Comparison of ENCODE assay signal across 11 mouse cellular contexts in the genomic region with DNA sequence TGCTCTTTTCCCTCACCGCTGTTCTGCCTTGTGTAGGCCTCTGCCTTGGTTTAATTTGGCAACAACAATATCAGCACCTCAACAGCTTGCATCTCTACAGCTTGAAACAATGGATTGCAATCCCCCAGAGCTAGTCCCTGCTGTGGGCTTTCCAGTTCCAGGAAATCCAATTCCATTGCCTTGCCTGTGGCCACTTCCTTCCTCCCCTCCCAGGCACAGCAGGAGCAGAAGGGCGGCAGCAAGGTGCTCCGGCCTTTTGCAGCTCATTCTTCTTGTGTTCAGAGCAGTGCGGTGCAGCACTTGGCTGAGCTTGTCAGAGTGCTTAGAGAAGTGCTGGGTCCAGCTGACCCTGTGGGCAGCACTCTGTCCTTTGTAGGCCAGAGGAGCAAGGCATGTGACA.
A peak's percentile ranks its signal among the peaks of the same experiment; 100 is the strongest.
DNase-seq lines count a peak whose midpoint lies in the region; ATAC-seq lines count a peak whose summit lies in the region.
"Had no signal": no experiment of that assay in that cellular context is flagged by ENCODE, and none has a peak within 500 bp of the region (broad histone marks: within the 10 kb centered on the region; RNA-seq: fewer than 3 reads in every experiment).

No protein-coding gene starts in this region.

- peak overlapping the region; percentile 56 for H3K27ac ChIP-seq in heart, embryonic 10.5 days
- H3K27ac ChIP-seq: limb, embryonic 15.5 days; neural tube, embryonic 13.5 days had no signal

- no peaks in the 10 kb centered on the region for H3K27me3 ChIP-seq in heart, embryonic 10.5 days (ENCODE audit: insufficient read depth, poor library complexity, severe bottlenecking)
- H3K27me3 ChIP-seq: limb, embryonic 15.5 days; neural tube, embryonic 13.5 days had no signal

- peaks cover 65% of the 10 kb centered on the region for H3K36me3 ChIP-seq in heart, embryonic 10.5 days

- no peaks in the 10 kb centered on the region for H3K4me1 ChIP-seq in heart, embryonic 10.5 days
- H3K4me1 ChIP-seq: limb, embryonic 15.5 days had no signal

- WGBS in heart, embryonic 10.5 days = 49% methylated on average over 4 of the region's 4 CpGs

- H3K9me3 ChIP-seq in heart, embryonic 10.5 days = no peaks in the 10 kb centered on the region
- H3K9me3 ChIP-seq: limb, embryonic 15.5 days; neural tube, embryonic 13.5 days had no signal

- peak; percentile 40; the same call in 1 of the 2 replicates for ATAC-seq in cerebellum, adult (ENCODE audit: insufficient number of reproducible peaks, low FRiP score, low TSS enrichment)

- H3K4me3 ChIP-seq in heart, embryonic 10.5 days = no peak overlapping the region
- H3K4me3 ChIP-seq: limb, embryonic 15.5 days; neural tube, embryonic 13.5 days had no signal

- no peak for DNase-seq in cerebellum, postnatal 4 days (ENCODE audit: low spot score in 2 of 2)
- DNase-seq in cerebellum, adult 11 months = peak; percentile 12
- no peak for DNase-seq in heart, embryonic 10.5 days (ENCODE audit: low spot score)
- peak; percentile 40 to 47 for DNase-seq in kidney, postnatal 36 days
- DNase-seq in right cerebral cortex, adult 2 months (ENCODE audit: low spot score in 2 of 2) = no peak
- DNase-seq in thymus, postnatal 0 days (ENCODE audit: low spot score) = no peak
- DNase-seq in frontal cortex, postnatal 14 days (ENCODE audit: low spot score in 2 of 2) = no peak
- DNase-seq: thymus, postnatal 36 days had no signal

Comparison
In these comparisons a context has a peak if more than half of its experiments do, and no peak if none do; other contexts are left out.
1. DNase-seq: peak in cerebellum, adult 11 months (single experiment) and kidney, postnatal 36 days (2 of 2); none in cerebellum, postnatal 4 days (0 of 2), heart, embryonic 10.5 days (single experiment), right cerebral cortex, adult 2 months (0 of 2), thymus, postnatal 0 days (single experiment) and frontal cortex, postnatal 14 days (0 of 2).